Mouse (Mus musculus) thymus, adult 2 months (tissue): ENCODE data around the gene Tsr1. TPM values are rescaled to one million over a fixed set of nuclear protein-coding genes. Genes with fewer than 3 reads are reported as not detected.
A peak's percentile ranks its signal among the peaks of the same experiment; 100 is the strongest.

ENCODE experiments used
- DNase-seq: peaks from one replicate; pipeline ENCODE4 v3.0.0; 2021
- H3K27ac ChIP-seq: fragments of 200-500 bp; 2 replicates; pipeline ENCODE4 v1.5.1; 2012; ENCODE audit warnings: low read length, control low read depth; ENCODE audit not compliant: control insufficient read depth, insufficient read depth
- H3K27me3 ChIP-seq: fragments of 200-500 bp; 2 replicates; pipeline ENCODE4 v1.6.1; 2012; ENCODE audit warnings: mild to moderate bottlenecking, low read length, moderate library complexity, mixed read lengths; ENCODE audit not compliant: control insufficient read depth, insufficient read depth
- H3K36me3 ChIP-seq: fragments of 200-500 bp; 2 replicates; pipeline ENCODE4 v1.6.1; 2012; ENCODE audit warnings: mild to moderate bottlenecking, low read length, moderate library complexity; ENCODE audit not compliant: control insufficient read depth, insufficient read depth
- H3K4me1 ChIP-seq: fragments of 200-500 bp; replicated peaks from 2 replicates; pipeline ENCODE4 v1.6.1; 2012; ENCODE audit warnings: low read length; ENCODE audit not compliant: control insufficient read depth, insufficient read depth
- H3K4me3 ChIP-seq: fragments of 200-500 bp; 2 replicates; pipeline ENCODE4 v1.5.1; 2012; ENCODE audit warnings: mild to moderate bottlenecking, low read length, control low read depth, moderate library complexity; ENCODE audit not compliant: control insufficient read depth, insufficient read depth
- CTCF ChIP-seq: fragments of 200-500 bp; IDR thresholded peaks from 2 replicates; pipeline ENCODE4 v1.5.1; 2012; ENCODE audit warnings: mild to moderate bottlenecking, control low read depth, low read length, moderate library complexity, borderline replicate concordance; ENCODE audit not compliant: control insufficient read depth, poor library complexity, insufficient read depth; ENCODE audit errors: extremely low read depth
- POLR2A ChIP-seq: fragments of 200-500 bp; IDR thresholded peaks from 2 replicates; pipeline ENCODE4 v1.6.1; 2012; ENCODE audit warnings: mild to moderate bottlenecking, low read length, control low read depth, moderate library complexity; ENCODE audit not compliant: control insufficient read depth, poor library complexity, insufficient read depth; ENCODE audit errors: extremely low read depth
- WGBS: fragments of 180-500 bp; shearing (Covaris S2); methylation state at CpG from one replicate; pipeline ENCODE4 v1.1.7; 2018; 5-methylcytosine and 5-hydroxymethylcytosine counted together
- polyA plus RNA-seq: library from polyadenylated mRNA; depleted of rRNA; stranded (reverse); fragments of >200 nt; gene quantifications from 2 replicates; pipeline ENCODE4 v1.2.3, GENCODE M21; 2012

The Tsr1 gene
- polyA plus RNA-seq, 1 experiment: 15.4 TPM

DNA sequence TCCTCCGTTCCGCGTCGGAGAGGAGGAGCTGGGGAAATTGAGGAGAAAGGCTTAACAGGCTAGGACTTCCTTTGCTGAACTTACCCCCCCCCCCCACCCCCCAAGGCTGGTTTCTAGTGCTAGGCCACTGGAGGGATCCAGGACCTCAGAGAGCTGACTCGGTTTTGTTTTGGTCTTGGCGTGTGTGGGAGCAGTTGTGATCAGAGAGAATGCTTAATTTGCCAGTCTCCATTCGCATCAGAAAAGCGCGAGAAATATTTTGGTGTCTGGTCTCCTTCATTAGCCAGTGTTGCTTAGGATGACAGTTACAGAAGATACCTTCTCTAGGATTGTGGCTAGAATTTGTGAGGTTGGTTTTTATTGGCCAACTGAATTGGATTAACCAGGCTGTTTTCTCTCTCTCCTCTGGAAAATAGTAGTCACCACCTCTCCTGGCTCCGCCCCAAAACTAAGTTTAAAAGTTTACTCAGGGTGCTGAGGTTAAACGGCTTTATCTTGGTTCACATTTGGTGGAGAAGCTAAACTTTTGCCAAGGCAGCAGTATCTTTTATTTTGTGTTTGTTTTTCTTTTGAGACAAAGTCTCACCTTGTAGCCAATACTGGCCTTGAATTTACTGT, 28.6 kb downstream of the Tsr1 start:
- DNase-seq: peak; percentile 18
- WGBS: under 1% methylated on average over 11 of the region's 11 CpGs

DNA sequence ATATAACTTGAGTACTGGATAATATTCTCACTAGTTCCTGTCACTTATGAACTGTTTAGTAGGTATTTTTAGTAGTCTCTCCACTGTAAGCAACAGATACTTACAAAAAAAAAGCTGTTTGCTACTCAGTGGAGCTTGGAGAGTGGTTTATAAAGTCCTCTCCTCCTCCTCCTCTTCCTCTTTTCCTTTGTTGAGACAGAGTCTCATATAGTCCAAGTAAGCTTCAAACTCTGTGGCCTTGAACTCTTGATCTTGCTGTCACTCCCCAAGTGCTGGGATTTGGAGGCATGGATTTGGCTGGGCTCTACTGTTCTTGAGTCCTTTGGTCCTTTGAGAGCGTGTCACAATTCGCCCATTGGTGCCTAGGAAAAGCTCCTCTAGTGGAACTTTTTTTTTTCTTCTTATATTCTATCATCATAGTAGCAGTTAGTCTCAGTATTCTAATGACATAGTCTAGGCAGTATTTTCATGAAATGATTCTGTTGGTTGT, 29.4 kb downstream of the Tsr1 start:
- H3K27me3 ChIP-seq: no peaks in the 10 kb centered on the region
- H3K4me3 ChIP-seq: no peak overlapping the region
- no peak for TF ChIP-seq POLR2A
- TF ChIP-seq CTCF: no peak
- H3K36me3 ChIP-seq: peaks cover 11% of the 10 kb centered on the region
- 91% methylated on average over 2 of the region's 2 CpGs for WGBS
- H3K27ac ChIP-seq: peak overlapping the region; percentile 37; the same call in 1 of the 2 replicates
- peaks cover 3% of the 10 kb centered on the region for H3K4me1 ChIP-seq
- no peak for DNase-seq

More for the DNA sequence above, 28.6 kb downstream of the Tsr1 start:
- peak overlapping the region; percentile 83 for H3K27ac ChIP-seq
- H3K27me3 ChIP-seq: no peaks in the 10 kb centered on the region
- no peak for TF ChIP-seq POLR2A
- TF ChIP-seq CTCF: no peak
- peaks cover 3% of the 10 kb centered on the region for H3K4me1 ChIP-seq
- H3K4me3 ChIP-seq: peak overlapping the region; percentile 74
- H3K36me3 ChIP-seq: peaks cover 4% of the 10 kb centered on the region

DNA sequence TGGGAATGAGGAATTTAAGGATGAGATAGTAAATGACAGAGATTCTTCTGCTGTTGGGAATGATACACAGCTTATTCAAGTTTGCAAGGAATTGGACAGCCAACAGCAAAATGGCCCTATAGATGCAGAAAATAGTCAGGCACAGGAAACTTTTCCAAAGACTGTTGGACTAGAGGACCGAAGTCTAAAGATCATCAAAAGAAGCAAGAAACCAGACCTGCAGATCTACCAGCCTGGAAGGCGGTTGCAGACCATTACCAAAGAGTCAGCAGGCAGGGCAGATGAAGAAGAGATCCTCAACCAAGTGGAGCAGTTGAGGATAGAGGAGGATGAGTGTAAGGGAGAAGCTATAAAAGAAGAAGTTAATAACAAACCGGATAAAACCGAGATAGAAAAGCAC, 31.2 kb downstream of the Tsr1 start:
- WGBS: 94% methylated on average over 4 of the region's 4 CpGs
- no peak for DNase-seq
- peaks cover 27% of the 10 kb centered on the region for H3K36me3 ChIP-seq
- no peak overlapping the region for H3K4me3 ChIP-seq
- no peaks in the 10 kb centered on the region for H3K27me3 ChIP-seq
- H3K27ac ChIP-seq: no peak overlapping the region
- no peak for TF ChIP-seq POLR2A
- H3K4me1 ChIP-seq: peaks cover 3% of the 10 kb centered on the region

DNA sequence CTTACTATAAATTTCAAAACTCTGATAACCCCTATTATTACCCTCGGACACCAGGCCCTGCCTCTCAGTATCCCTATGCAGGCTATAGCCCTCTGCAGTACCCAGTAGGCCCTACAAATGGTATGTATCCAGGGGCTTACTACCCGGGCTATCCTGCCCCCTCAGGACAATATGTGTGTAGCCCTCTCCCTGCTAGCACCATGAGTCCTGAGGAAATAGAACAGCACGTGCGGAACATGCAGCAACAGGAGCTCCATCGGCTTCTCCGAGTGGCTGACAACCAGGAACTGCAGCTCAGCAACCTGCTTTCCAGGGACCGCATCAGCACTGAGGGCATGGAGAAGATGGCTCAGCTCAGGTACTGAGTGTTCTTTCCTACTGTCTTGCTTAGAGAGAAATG, 32.5 kb downstream of the Tsr1 start:
- WGBS: 95% methylated on average over 7 of the region's 7 CpGs

DNA sequence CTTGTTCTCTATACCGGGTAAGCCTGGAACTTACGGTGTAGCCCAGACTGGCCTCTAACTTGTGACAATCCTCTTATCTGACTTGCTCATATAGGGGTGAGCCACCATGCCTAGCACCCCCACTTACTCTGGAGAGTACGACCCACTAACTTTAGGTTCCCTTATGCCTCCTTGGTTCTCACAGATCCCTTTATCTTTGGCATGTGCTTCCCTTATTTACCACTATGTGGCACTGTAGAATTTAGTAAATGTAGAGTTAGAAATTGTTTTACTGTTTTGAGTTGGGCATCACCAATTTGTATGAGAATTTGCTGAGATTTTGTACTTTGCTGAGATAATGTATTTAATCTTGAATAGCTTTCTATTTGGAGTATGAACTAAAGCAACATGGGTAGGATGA, 48.5 kb downstream of the Tsr1 start:
- Histone ChIP-seq H3K27me3 (no peaks in the 10 kb centered on the region), H3K4me3 (no peak overlapping the region), H3K27ac (no peak overlapping the region), H3K4me1 (no peaks in the 10 kb centered on the region), H3K36me3 (peaks cover 31% of the 10 kb centered on the region)
- TF ChIP-seq CTCF (no peak), POLR2A (no peak)
- 84% methylated on average over 3 of the region's 3 CpGs for WGBS
- DNase-seq: peak; percentile 16

More for the DNA sequence above, 32.5 kb downstream of the Tsr1 start:
- TF ChIP-seq POLR2A: no peak
- TF ChIP-seq CTCF: no peak
- Histone ChIP-seq H3K36me3 (peaks cover 34% of the 10 kb centered on the region), H3K4me1 (peaks cover 3% of the 10 kb centered on the region), H3K4me3 (no peak overlapping the region), H3K27me3 (no peaks in the 10 kb centered on the region), H3K27ac (no peak overlapping the region)
- no peak for DNase-seq

DNA sequence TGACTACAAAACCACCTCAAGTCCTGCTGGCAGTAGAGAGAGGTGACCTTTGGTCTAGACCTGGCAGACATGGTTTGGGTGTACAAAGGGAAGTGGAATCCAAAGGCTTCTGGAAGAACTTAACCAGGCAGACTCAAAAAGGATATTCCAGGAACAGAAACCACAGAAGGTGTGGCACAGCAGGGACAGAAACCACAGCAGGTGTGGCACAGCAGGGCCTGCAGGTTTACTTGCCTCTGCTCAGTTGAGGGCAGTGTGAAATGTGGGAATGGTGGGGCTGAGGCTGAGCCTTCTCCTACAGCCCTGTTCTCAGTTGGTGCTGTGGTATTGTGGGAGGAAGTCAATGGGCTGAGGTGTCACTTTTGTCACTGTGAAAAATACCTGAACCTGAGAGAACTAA, 57.0 kb downstream of the Tsr1 start:
- TF ChIP-seq CTCF (no peak), POLR2A (no peak)
- Histone ChIP-seq H3K27me3 (no peaks in the 10 kb centered on the region), H3K4me1 (peaks cover 9% of the 10 kb centered on the region), H3K27ac (no peak overlapping the region), H3K4me3 (no peak overlapping the region), H3K36me3 (peaks cover 6% of the 10 kb centered on the region; the same call in 1 of the 2 replicates)
- no peak for DNase-seq

DNA sequence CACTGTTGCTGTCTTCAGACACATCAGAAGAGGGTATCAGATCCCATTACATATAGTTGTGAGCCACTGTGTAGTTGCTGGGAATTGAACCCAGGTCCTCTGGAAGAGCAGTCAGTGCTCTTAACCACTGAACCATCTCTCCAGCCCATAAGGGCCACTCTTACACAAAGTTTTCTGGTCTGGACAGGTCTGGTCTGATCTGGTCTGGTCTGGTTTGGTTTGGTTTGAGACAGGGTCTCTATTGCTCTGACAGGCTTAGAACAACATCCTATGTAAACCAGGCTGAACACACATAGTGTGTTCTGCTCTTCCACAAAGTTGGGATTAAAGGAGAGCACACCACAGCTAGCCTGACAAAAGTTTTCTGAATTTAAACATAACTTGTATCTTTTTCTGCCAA, 58.1 kb downstream of the Tsr1 start:
- peaks cover 13% of the 10 kb centered on the region for H3K4me1 ChIP-seq
- H3K36me3 ChIP-seq: peaks cover 6% of the 10 kb centered on the region; the same call in 1 of the 2 replicates
- H3K4me3 ChIP-seq: no peak overlapping the region
- no peaks in the 10 kb centered on the region for H3K27me3 ChIP-seq
- no peak overlapping the region for H3K27ac ChIP-seq
- DNase-seq: no peak
- TF ChIP-seq CTCF (no peak), POLR2A (no peak)
